Mouse (Mus musculus) lung, adult 10 weeks (tissue): ENCODE data around the gene Ltbp4. TPM values are rescaled to one million over a fixed set of nuclear protein-coding genes. Genes with fewer than 3 reads are reported as not detected.

Source experiments
- polyA plus RNA-seq: library from polyadenylated mRNA; stranded (reverse); fragments of 350-450 nt; fragmentation: Illumina TruSeq; extraction: RNeasy Lipid Tissue Mini Kit (QIAGEN cat#74804); gene quantifications from one replicate; pipeline ENCODE4 v1.2.3, GENCODE M21; 2014; ENCODE audit warnings: low read depth, low replicate concordance; ENCODE audit not compliant: insufficient read depth

Ltbp4 gene
- polyA plus RNA-seq: 197 TPM

DNA sequence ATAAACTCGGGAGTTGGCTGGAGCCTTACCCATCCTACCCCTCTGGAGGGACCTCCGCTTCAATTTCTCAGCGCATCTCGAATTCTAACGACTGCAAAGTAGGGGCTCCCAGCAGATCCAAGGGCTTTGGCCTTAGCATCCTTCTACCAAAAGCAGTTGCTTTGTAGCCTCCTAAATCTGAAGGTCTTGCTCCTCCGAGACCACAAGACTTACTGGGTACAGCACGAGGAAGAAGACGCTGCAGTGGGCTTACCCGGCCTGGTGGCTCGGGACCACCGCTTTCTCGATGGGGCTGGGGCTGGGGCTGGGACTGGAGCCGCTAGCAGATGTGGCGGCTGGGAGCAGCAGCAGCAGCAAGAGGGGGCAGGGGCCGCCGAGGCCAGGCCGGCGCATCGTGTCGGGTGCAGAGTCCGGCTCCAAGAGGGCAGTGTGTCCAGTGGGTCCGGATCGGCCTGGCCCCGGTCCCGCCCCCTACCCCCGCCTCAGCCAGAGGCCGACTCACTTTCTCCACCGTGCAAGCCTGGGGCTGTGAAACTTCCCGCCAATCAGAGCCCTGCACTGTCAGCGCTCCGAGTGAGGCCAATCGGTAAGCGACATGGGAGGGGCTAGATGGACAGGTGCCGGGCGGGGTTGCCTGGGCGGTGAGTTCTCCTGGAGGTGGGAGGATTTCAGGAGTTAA lies at the start of gene Ltbp4:
Gene Ltbp4 (minus strand): TSS at position 518 of the 679 bp plus-strand sequence.

DNA sequence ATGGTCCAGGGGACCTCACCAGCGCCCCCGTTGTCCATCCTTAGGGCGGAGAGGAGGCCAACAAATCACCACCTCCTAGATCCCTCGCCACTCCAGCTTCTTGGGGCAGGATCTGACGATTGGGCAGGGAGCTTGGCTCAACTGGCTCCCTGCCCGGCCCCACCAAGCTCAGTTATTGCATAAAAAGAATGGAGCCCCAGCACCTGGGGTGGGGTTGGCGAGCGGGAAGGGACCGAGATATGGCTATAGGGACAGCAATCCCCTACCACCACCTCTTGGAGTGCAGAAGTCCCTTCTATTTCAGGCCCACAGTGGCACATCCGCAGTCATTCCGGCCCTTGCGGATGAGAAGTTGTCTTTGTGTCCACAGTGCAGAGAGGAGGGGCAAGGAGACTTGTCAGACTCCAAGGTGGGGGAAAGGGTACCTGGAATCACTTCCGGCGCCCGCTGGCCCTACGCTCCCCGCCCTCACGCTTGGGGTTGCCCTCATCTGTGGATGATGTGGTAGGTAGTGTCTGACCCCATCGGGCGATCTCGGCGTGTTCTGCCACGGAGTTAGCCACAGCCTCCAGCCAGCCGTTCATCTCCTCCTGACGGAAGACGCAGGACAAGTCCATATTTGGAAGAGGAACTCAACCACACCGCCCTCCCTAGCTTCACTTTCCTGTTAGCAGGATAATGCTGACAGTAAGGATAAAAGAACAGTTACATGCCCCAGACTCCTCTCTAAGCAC lies 19.5 kb upstream of the Ltbp4 start, which contains the start of gene Gm20479:
Gene Gm20479 (minus strand): TSS at position 559 of the 734 bp plus-strand sequence.

DNA sequence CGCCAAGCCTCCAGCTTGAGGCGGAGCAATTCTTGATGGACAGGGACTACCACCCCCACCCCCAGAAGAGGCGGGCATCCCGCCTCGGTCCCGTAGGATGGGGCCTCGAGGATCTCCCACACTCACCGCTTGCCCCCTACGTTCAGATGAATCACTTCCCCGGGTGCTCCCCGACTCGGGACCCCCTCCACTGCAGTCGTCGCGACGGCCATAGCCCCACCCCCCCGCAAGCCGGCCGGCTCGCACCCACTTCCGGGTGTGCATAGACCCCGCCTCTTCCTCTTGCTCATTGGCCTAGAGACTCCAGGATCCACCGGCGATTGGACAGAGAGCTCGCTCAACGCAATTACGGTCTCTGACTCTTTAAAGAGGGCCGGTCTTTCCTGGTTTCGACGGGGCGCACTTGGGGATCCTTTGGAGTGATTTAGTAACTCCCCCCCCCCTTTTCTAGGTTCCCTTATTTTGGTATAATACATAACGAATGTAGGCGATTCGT lies 18.3 kb upstream of the Ltbp4 start, which contains the start of gene Shkbp1:
Gene Shkbp1 (minus strand): TSS at position 275 of the 496 bp plus-strand sequence.

DNA sequence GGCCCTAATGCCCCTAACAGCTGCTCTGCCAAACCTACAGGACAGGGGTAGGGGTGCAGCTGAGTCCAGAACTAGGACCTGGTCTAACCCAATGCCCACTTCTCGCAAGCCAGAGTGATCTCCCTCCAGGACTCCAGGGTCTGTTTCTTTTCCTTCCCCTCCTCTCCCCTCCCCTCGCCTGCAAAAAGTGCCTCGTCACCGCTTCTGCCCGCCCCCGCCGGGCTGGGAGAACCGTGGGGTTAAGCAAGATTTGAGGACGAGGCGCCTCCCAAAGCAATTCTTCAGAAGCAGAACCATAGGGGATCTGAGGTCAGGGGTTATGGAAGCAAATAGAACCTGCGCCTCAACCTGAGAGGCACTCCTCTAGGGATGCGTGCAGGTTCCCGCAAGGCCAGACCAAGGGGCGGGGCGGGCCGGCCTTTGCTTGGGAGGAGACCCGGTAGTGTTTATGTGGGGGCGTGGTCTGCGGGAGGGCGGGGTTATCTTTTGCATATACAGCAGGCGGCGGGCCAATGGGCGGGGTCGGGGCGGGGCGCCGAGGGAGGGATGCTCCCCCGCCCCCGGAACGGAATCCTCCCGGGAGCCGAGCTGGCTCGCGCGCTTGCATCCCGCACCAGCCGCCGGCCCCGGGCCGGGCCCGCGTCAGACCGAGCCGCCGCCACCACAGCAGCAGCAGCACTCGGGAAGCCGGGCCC lies 79.1 kb downstream of the Ltbp4 start, which contains the start of gene Numbl:
Gene Numbl (plus strand): TSS at position 229 of the 695 bp plus-strand sequence.

Other genes with a start within 250 kb of the Ltbp4 start
- gene Cyp2f2, start 217.8 kb downstream of the Ltbp4 start, polyA plus RNA-seq: 1,698 TPM
- gene Cyp2t4, start 184.0 kb downstream of the Ltbp4 start, polyA plus RNA-seq: not detected
- 58.1 TPM for gene Egln2, start 170.9 kb downstream of the Ltbp4 start, polyA plus RNA-seq
- gene Rab4b, start 158.8 kb downstream of the Ltbp4 start, polyA plus RNA-seq: 40.8 TPM
- gene Gm21983, start 156.6 kb downstream of the Ltbp4 start, polyA plus RNA-seq: not detected
- gene Mia, start 156.5 kb downstream of the Ltbp4 start, polyA plus RNA-seq: 13.1 TPM
- gene BC024978, start 141.9 kb downstream of the Ltbp4 start, polyA plus RNA-seq: 4.4 TPM
- gene Snrpa, start 141.4 kb downstream of the Ltbp4 start, polyA plus RNA-seq: 42.6 TPM
- gene Itpkc, start 109.0 kb downstream of the Ltbp4 start, polyA plus RNA-seq: 4.7 TPM
- 28.4 TPM for gene Coq8b, start 104.7 kb downstream of the Ltbp4 start, polyA plus RNA-seq
- 7.2 TPM for gene Numbl, start 79.3 kb downstream of the Ltbp4 start, polyA plus RNA-seq
- gene Shkbp1, start 18.3 kb upstream of the Ltbp4 start, polyA plus RNA-seq: 25.2 TPM
- not detected for gene Gm20479, start 19.7 kb upstream of the Ltbp4 start, polyA plus RNA-seq
- 0.08 TPM for gene Sptbn4, start 110.0 kb upstream of the Ltbp4 start, polyA plus RNA-seq
- gene Blvrb, start 110.3 kb upstream of the Ltbp4 start, polyA plus RNA-seq: 48.4 TPM
- 13.6 TPM for gene Sertad3, start 136.1 kb upstream of the Ltbp4 start, polyA plus RNA-seq
- 48.4 TPM for gene Sertad1, start 149.2 kb upstream of the Ltbp4 start, polyA plus RNA-seq
- 62.3 TPM for gene Prx, start 161.6 kb upstream of the Ltbp4 start, polyA plus RNA-seq
- 0.24 TPM for gene Hipk4, start 185.6 kb upstream of the Ltbp4 start, polyA plus RNA-seq
- 72.1 TPM for gene Pld3, start 215.5 kb upstream of the Ltbp4 start, polyA plus RNA-seq
- gene 2310022A10Rik, start 215.5 kb upstream of the Ltbp4 start, polyA plus RNA-seq: 9.6 TPM